Mouse (Mus musculus): ENCODE results near the gene Prps2. TPM values are rescaled to one million over a fixed set of nuclear protein-coding genes. Genes with fewer than 3 reads are reported as not detected.

Prps2 gene
- total RNA-seq, 1 experiment, result 32.7 TPM

- Histone ChIP-seq H3K27ac (ENCODE audit: insufficient read depth, low read depth, low read length, poor library complexity, severe bottlenecking) (no peak overlapping the region), H3K9me3 (ENCODE audit: control insufficient read depth, insufficient read depth, low read depth, low read length) (no peaks in the 10 kb centered on the region), H3K4me1 (ENCODE audit: control insufficient read depth in 2 of 2, insufficient read depth in 2 of 2, low read length in 2 of 2, poor library complexity in 1 of 2) (no peaks in the 10 kb centered on the region), H3K4me3 (ENCODE audit: insufficient read depth in 1 of 2, low read depth in 1 of 2, low read length in 2 of 2, poor library complexity in 1 of 2, severe bottlenecking in 1 of 2) (no peak overlapping the region), H3K36me3 (ENCODE audit: control insufficient read depth, insufficient read depth, low read length, poor library complexity, severe bottlenecking) (no peaks in the 10 kb centered on the region), H3K9ac (ENCODE audit: insufficient read depth, low read depth, low read length, poor library complexity, severe bottlenecking) (no peak overlapping the region)
- no peak for DNase-seq (ENCODE audit: low read depth, low spot score)
- TF ChIP-seq CHD2 (IDR thresholded peaks at IDR 0.05; ENCODE audit: low read depth, low read length) (no peak), HCFC1 (IDR thresholded peaks at IDR 0.05; ENCODE audit: borderline replicate concordance, insufficient read depth, low read length) (no peak), ZNF384 (IDR thresholded peaks at IDR 0.05; ENCODE audit: low read depth, low read length) (no peak), ZC3H11A (IDR thresholded peaks at IDR 0.05; ENCODE audit: borderline replicate concordance, low read depth, low read length) (no peak), MAFK (IDR thresholded peaks at IDR 0.05; ENCODE audit: insufficient read depth, low read depth, low read length) (no peak)
- in situ Hi-C loops (cut with MboI; ENCODE audit: low sequenced_read_pairs in 2 of 2, unreplicated experiment in 2 of 2), result no loop called here
Observed at GRCm38 (mm10) chrX:167323742-167324141, 58.8 kb downstream of the Prps2 start.

GRCm38 (mm10) chrX:167321233-167321806 is 61.2 kb downstream of the Prps2 start:
- Histone ChIP-seq H3K9ac (ENCODE audit: insufficient read depth, low read depth, low read length, poor library complexity, severe bottlenecking) (no peak overlapping the region), H3K9me3 (ENCODE audit: control insufficient read depth, insufficient read depth, low read depth, low read length) (no peaks in the 10 kb centered on the region), H3K4me3 (ENCODE audit: insufficient read depth in 1 of 2, low read depth in 1 of 2, low read length in 2 of 2, poor library complexity in 1 of 2, severe bottlenecking in 1 of 2) (no peak overlapping the region), H3K36me3 (ENCODE audit: control insufficient read depth, insufficient read depth, low read length, poor library complexity, severe bottlenecking) (no peaks in the 10 kb centered on the region), H3K27ac (ENCODE audit: insufficient read depth, low read depth, low read length, poor library complexity, severe bottlenecking) (no peak overlapping the region), H3K4me1 (ENCODE audit: control insufficient read depth in 2 of 2, insufficient read depth in 2 of 2, low read length in 2 of 2, poor library complexity in 1 of 2) (no peaks in the 10 kb centered on the region)
- TF ChIP-seq HCFC1 (IDR thresholded peaks at IDR 0.05; ENCODE audit: borderline replicate concordance, insufficient read depth, low read length) (no peak), ZNF384 (IDR thresholded peaks at IDR 0.05; ENCODE audit: low read depth, low read length) (no peak), ZC3H11A (IDR thresholded peaks at IDR 0.05; ENCODE audit: borderline replicate concordance, low read depth, low read length) (no peak), MAFK (IDR thresholded peaks at IDR 0.05; ENCODE audit: insufficient read depth, low read depth, low read length) (no peak), CHD2 (IDR thresholded peaks at IDR 0.05; ENCODE audit: low read depth, low read length) (no peak)
- in situ Hi-C loops (cut with MboI; ENCODE audit: low sequenced_read_pairs in 2 of 2, unreplicated experiment in 2 of 2), result no loop called here
- DNase-seq (ENCODE audit: low read depth, low spot score), result no peak

- Histone ChIP-seq H3K9ac (ENCODE audit: insufficient read depth, low read depth, low read length, poor library complexity, severe bottlenecking) (no peak overlapping the region), H3K9me3 (ENCODE audit: control insufficient read depth, insufficient read depth, low read depth, low read length) (no peaks in the 10 kb centered on the region), H3K36me3 (ENCODE audit: control insufficient read depth, insufficient read depth, low read length, poor library complexity, severe bottlenecking) (no peaks in the 10 kb centered on the region), H3K27ac (ENCODE audit: insufficient read depth, low read depth, low read length, poor library complexity, severe bottlenecking) (no peak overlapping the region), H3K4me1 (ENCODE audit: control insufficient read depth in 2 of 2, insufficient read depth in 2 of 2, low read length in 2 of 2, poor library complexity in 1 of 2) (no peaks in the 10 kb centered on the region), H3K4me3 (ENCODE audit: insufficient read depth in 1 of 2, low read depth in 1 of 2, low read length in 2 of 2, poor library complexity in 1 of 2, severe bottlenecking in 1 of 2) (no peak overlapping the region)
- no peak for DNase-seq (ENCODE audit: low read depth, low spot score)
- in situ Hi-C loops (cut with MboI; ENCODE audit: low sequenced_read_pairs in 2 of 2, unreplicated experiment in 2 of 2), result no loop called here
- TF ChIP-seq HCFC1 (IDR thresholded peaks at IDR 0.05; ENCODE audit: borderline replicate concordance, insufficient read depth, low read length) (no peak), ZNF384 (IDR thresholded peaks at IDR 0.05; ENCODE audit: low read depth, low read length) (no peak), ZC3H11A (IDR thresholded peaks at IDR 0.05; ENCODE audit: borderline replicate concordance, low read depth, low read length) (no peak), CHD2 (IDR thresholded peaks at IDR 0.05; ENCODE audit: low read depth, low read length) (no peak), MAFK (IDR thresholded peaks at IDR 0.05; ENCODE audit: insufficient read depth, low read depth, low read length) (no peak)
Observed at GRCm38 (mm10) chrX:167318819-167319396, 63.6 kb downstream of the Prps2 start.

- H3K4me3 ChIP-seq (ENCODE audit: insufficient read depth in 1 of 2, low read depth in 1 of 2, low read length in 2 of 2, poor library complexity in 1 of 2, severe bottlenecking in 1 of 2), result no peak overlapping the region
- DNase-seq (ENCODE audit: low read depth, low spot score), result no peak
Observed at GRCm38 (mm10) chrX:167315766-167316165, 66.8 kb downstream of the Prps2 start.

More at GRCm38 (mm10) chrX:167315766-167316165, 66.8 kb downstream of the Prps2 start:
- TF ChIP-seq ZC3H11A (IDR thresholded peaks at IDR 0.05; ENCODE audit: borderline replicate concordance, low read depth, low read length), result no peak
- no peak for TF ChIP-seq MAFK (IDR thresholded peaks at IDR 0.05; ENCODE audit: insufficient read depth, low read depth, low read length)
- H3K27ac ChIP-seq (ENCODE audit: insufficient read depth, low read depth, low read length, poor library complexity, severe bottlenecking), result no peak overlapping the region
- in situ Hi-C loops (cut with MboI; ENCODE audit: low sequenced_read_pairs in 2 of 2, unreplicated experiment in 2 of 2), result no loop called here
- no peaks in the 10 kb centered on the region for H3K9me3 ChIP-seq (ENCODE audit: control insufficient read depth, insufficient read depth, low read depth, low read length)
- H3K36me3 ChIP-seq (ENCODE audit: control insufficient read depth, insufficient read depth, low read length, poor library complexity, severe bottlenecking), result no peaks in the 10 kb centered on the region
- H3K4me1 ChIP-seq (ENCODE audit: control insufficient read depth in 2 of 2, insufficient read depth in 2 of 2, low read length in 2 of 2, poor library complexity in 1 of 2), result no peaks in the 10 kb centered on the region
- H3K9ac ChIP-seq (ENCODE audit: insufficient read depth, low read depth, low read length, poor library complexity, severe bottlenecking), result no peak overlapping the region

All from ES-E14 (cell line).